Mouse (Mus musculus): Measurements from ENCODE around the gene Bcl10.

DNA sequence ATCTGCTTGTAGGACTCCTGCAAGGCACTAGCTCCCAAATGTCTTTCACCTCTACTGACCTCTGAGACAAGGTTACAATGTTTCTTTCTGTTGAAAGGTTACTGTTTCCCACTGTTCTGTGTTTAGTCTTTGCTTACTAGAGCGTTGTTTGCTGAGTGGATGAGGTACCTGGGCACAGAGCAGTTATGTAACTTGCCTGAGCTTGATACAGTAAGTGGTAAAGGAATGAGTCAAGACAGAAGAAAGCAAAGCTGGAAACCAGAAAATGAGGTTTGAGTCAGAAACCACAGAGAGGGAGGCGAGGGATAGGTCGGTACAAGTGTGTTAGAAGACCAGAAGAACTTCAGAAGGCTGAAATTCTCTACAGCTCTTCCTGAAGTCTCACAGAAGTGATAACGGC lies 5.8 kb upstream of the Bcl10 start:
- TF ChIP-seq POLR2A (IDR thresholded peaks at IDR 0.05; ENCODE audit: borderline replicate concordance, low read depth, low read length) (no peak), CTCF (IDR thresholded peaks at IDR 0.05; ENCODE audit: low read depth, low read length) (no peak)

Measured in bone marrow macrophage, adult 2 months (primary cell).